Mouse (Mus musculus) R1 (cell line): Measurements from ENCODE around the gene Mgam.
"Not testable (repeated sequence)": the region's sequence is repeated elsewhere in the genome, so short reads cannot be mapped to it uniquely, and the experiment has no call there.

Experiments
- DNase-seq: peaks from one replicate; pipeline ENCODE4 v3.0.0-alpha.2; 2018; ENCODE audit warnings: low read depth, low spot score

The Mgam gene

DNA sequence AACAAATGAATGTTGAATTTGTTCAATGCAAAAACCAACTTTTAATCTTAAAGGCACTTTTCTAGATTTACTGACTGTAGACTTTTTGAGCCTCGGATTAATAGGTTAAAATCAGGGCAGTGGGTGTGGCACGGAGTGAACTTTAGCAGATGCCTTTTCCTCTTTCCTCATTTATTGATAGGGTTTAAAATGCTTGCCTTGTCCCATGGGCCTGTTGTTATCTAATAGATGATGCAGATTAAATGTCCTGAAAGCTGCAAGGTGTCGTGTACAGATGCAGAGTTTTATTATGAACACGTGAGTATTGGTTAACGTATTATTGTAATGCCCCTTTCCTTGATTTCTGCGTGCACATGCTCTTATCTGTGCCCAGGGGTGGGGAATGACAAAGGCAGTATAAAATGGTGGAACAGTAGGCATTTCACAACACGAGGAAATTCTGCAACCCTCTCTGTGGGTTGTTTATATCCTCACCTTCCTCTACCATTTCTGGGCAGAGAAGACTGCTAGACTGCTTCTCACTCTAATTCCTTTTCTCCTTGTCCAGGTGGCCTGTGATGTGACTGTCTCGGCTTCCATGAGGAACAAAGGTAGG lies at the start of gene Mgam:
Mgam (plus strand) TSS at position 426 of the 595 bp plus-strand sequence.
- DNase-seq = no peak

DNA sequence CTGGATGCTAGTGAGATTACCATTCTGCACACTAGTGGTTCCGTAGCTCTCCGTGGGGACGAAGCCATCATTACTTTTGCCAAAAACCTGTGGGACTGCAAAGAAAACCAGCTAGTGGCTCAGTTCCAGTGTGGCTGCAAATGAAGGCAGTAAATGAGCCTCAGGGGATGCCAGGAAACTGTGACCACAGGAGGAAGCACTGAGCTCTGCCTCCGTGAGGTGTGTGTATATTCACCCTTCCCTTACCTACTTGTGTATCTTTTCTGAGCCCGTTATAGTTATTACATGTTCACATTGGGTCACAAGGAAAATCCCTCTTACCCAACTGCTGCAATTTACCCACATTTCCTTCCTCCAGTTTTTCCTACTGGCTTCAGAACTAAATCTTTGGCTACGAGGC lies 44.3 kb upstream of the Mgam start:
- DNase-seq = no peak

- DNase-seq = no peak
These were observed 43.0 kb upstream of the Mgam start, which contains the start of gene Clec5a for GRCm38 (mm10) chr6:40585645-40586044. Gene Clec5a (minus strand): TSS chr6:40585821.

GRCm38 (mm10) chr6:40588346-40588745 lies 40.3 kb upstream of the Mgam start:
- no peak for DNase-seq

DNA sequence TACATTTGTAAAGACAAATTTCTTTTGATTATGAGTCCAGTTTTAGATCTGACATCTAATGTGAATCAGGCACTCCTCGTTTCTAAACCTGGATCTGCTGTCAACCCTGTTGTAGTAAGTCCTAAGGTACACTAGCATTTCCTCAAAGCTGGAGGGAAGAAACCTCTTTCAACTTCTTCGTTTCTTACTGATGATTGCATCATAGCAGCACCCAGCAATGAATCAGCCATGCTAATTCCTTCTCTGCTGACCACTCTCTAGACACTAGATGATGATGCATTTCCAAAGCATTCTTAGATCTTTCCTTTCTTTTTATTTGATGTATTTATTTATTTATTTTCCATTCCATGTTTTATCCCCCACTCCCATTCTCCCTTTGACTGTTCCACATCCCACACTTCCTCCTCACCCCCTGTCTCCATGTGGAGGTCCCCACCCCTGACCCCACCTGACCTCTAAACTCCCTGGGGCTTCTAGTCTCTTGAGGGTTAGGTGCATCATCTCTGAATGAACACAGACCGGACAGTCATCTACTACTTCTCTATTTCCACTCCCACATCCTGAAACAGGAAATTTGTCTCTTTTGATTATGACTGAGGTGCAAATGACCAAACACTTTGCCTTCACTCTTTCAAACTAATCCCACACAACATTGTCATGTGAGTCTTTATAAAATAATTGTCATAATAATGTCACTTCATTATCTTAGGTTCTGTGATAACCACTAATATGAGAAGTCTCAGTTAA lies 33.7 kb upstream of the Mgam start:
- no peak for DNase-seq

DNA sequence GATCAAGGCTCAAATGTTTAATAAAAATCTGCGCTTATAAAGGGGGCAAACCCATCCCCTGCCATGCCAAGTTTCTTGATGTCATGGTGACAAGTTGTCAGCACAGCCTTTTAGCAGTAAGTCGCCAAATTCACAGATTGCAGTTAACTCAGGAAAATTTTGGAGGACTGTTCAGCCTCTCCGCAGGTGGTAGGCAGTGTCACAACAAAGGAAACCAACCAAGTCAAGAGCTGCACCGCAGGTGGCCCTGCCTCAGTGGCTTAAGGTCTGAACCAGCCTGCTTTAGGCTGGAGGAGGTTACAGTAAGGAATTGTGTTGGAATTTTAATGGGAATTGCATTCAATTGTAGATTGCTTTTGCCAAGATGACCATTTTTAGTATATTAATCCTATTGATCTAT lies 30.1 kb upstream of the Mgam start:
- DNase-seq = peak; percentile 80

- no peak for DNase-seq
These were observed 21.2 kb upstream of the Mgam start for GRCm38 (mm10) chr6:40607431-40607830.

GRCm38 (mm10) chr6:40610244-40610643 lies 18.4 kb upstream of the Mgam start:
- no peak for DNase-seq

GRCm38 (mm10) chr6:40613260-40613852 lies 15.3 kb upstream of the Mgam start, which contains the start of gene Tas2r138:
Gene Tas2r138 (minus strand): TSS chr6:40613310.
- no peak for DNase-seq

GRCm38 (mm10) chr6:40617965-40618364 lies 10.7 kb upstream of the Mgam start:
- DNase-seq = peak; percentile 58

GRCm38 (mm10) chr6:40626111-40626510 lies 2.5 kb upstream of the Mgam start:
- DNase-seq = peak; percentile 60

DNA sequence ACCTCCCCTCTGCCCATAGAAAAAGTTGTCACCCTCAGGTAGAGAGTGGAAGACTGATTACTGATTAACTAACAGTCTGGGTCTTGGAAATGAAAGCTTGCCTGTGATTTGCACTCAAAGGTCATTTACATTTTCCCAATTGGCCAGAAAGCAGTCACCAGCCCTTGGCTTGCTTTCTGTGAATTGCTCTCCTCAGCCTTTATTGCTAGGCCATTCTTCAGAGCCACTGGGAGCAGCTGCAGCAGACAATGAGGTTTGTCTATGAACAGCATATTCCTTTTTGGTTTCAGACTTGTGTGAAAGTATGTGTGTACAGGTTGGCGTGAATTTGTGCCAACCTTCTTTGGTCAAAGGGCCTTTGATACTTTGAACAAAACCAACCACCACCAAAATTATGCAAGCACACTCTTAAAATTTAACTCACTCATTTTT lies 6.0 kb downstream of the Mgam start:
- DNase-seq = no peak

DNA sequence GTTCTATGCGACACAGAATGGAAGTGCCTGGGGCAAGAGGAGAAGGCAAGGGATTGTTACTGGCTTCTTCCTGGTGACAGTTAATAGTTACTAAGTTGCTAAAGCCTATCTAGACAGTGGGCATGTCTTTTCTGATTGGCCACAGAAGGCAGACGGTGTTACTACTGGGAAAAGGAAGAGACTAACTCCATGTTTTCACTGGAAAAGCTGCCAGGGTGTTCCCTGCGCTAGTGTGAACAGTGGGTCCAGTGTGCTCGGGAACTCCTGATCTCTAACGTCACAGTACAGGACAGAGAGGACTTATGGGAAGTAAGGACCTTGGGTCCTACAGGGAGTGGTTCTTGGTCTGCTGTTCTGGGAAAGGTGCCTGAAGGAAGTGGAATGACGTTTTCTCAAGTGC lies 6.9 kb downstream of the Mgam start:
- DNase-seq = no peak

GRCm38 (mm10) chr6:40637755-40638154 lies 9.1 kb downstream of the Mgam start:
- no peak for DNase-seq

DNA sequence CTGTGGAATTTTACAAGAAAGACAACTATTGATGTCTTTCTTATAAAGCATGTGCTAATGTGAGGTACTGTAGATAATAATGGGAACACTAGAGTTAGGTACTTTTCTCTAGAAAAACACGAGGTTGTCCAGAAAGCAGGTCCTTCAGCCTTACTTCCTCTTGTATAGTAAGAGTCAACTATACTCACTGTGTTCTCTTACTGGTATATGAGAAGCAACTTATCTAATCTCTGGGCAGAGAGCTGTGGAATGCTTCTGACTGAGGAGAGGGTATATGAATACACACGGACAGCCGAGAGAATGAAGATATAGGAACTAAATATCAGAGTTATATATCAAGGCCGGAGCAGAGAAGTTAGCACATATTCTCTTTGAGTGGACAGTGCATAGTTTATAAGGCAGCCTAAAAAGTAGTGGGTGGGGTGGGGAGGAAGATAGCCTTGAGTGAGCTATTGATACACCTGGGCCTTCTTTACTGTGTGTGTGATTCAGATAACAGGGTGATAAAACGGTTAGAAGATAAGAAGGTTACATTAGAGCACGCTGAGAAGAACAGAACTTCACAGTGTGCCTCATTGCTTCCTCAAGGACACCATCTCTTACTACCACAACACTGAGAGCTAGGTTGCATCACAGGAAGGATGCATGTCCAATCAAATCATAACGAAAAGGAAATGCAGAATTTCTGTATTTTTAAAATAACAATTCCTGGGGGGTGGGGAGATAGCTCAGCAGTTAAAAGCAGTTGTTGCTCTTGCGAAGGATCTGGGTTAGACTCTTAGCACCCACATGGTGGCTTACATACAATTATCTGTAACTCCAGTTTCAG lies 12.3 kb downstream of the Mgam start:
- DNase-seq = no peak

GRCm38 (mm10) chr6:40645701-40646100 lies 17.1 kb downstream of the Mgam start:
- no peak for DNase-seq

GRCm38 (mm10) chr6:40650953-40651352 lies 22.3 kb downstream of the Mgam start:
- no peak for DNase-seq

DNA sequence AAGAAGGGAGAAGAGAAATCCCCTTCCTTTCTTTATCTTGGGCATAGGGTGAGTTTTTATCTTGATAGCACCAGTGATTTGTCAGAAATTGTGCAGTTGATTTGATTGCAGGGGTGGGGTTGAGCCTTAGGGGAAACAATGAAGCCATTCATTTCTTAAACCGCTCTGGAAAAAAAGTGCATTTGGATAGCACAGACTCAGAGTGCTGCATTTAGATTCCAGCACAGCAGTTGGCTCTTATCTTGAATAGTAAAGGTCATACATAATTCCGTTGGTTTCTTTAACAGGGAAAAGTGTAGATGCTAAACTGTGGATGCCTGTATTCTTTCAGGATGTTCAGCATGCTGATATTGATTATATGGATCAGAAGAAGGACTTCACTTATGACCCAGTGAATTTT lies 32.3 kb downstream of the Mgam start:
- DNase-seq = peak; percentile 12

GRCm38 (mm10) chr6:40689180-40689579 lies 60.5 kb downstream of the Mgam start:
- DNase-seq = peak; percentile 59

GRCm38 (mm10) chr6:40692007-40692406 lies 63.4 kb downstream of the Mgam start:
- not testable (repeated sequence) for DNase-seq

- not testable (repeated sequence) for DNase-seq
These were observed 84.9 kb downstream of the Mgam start for GRCm38 (mm10) chr6:40713494-40713893.

GRCm38 (mm10) chr6:40715705-40716104 lies 87.1 kb downstream of the Mgam start:
- DNase-seq = no peak
